Mouse (Mus musculus): Measurements from ENCODE around the gene Sec24d. TPM values are rescaled to one million over a fixed set of nuclear protein-coding genes. Genes with fewer than 3 reads are reported as not detected.

The Sec24d gene
- polyA plus RNA-seq, 1 experiment from 2014 or later, result 70.1 TPM

- Histone ChIP-seq H3K27me3 (ENCODE audit: insufficient read depth, low read length) (no peaks in the 10 kb centered on the region), H3K9ac (replicated peaks; ENCODE audit: low read length) (no peak overlapping the region), H3K9me3 (ENCODE audit: low read length) (no peaks in the 10 kb centered on the region), H3K27ac (ENCODE audit: low read length) (no peak overlapping the region), H3K4me3 (ENCODE audit: low read length) (no peak overlapping the region), H3K36me3 (ENCODE audit: insufficient read depth, low read length) (0 out of 2 replicates have a peak, but pooled peaks cover 10% of the 10 kb centered on the region), H3K4me2 (replicated peaks; ENCODE audit: low read depth, low read length) (no peak overlapping the region), H3K4me1 (ENCODE audit: insufficient read depth, low read length) (peaks cover 10% of the 10 kb centered on the region; the same call in 1 of the 2 replicates)
- no peak for ATAC-seq (ENCODE audit: low FRiP score, low TSS enrichment)
- 45% methylated on average over 12 of the region's 12 CpGs for WGBS
Observed at GRCm38 (mm10) chr3:123313920-123314614, 46.8 kb downstream of the Sec24d start.

- Histone ChIP-seq H3K4me2 (replicated peaks; ENCODE audit: low read depth, low read length) (no peak overlapping the region), H3K4me1 (ENCODE audit: insufficient read depth, low read length) (peaks cover 10% of the 10 kb centered on the region; the same call in 1 of the 2 replicates), H3K9me3 (ENCODE audit: low read length) (no peaks in the 10 kb centered on the region), H3K4me3 (ENCODE audit: low read length) (no peak overlapping the region), H3K9ac (replicated peaks; ENCODE audit: low read length) (no peak overlapping the region), H3K27ac (ENCODE audit: low read length) (no peak overlapping the region), H3K36me3 (ENCODE audit: insufficient read depth, low read length) (0 out of 2 replicates have a peak, but pooled peaks cover 6% of the 10 kb centered on the region), H3K27me3 (ENCODE audit: insufficient read depth, low read length) (no peaks in the 10 kb centered on the region)
- peak; percentile 32; the same call in 1 of the 2 replicates for ATAC-seq (ENCODE audit: low FRiP score, low TSS enrichment)
- WGBS, result 64% methylated on average over 6 of the region's 6 CpGs
Observed at GRCm38 (mm10) chr3:123316066-123316465, 48.8 kb downstream of the Sec24d start.

GRCm38 (mm10) chr3:123317081-123317480, 49.8 kb downstream of the Sec24d start:
- H3K4me3 ChIP-seq (ENCODE audit: low read length), result no peak overlapping the region
- WGBS, result 89% methylated on average over 9 of the region's 9 CpGs
- ATAC-seq (ENCODE audit: low FRiP score, low TSS enrichment), result no peak

GRCm38 (mm10) chr3:123320341-123320740, 53.1 kb downstream of the Sec24d start:
- Histone ChIP-seq H3K4me3 (ENCODE audit: low read length) (no peak overlapping the region), H3K27me3 (ENCODE audit: insufficient read depth, low read length) (no peaks in the 10 kb centered on the region), H3K9ac (replicated peaks; ENCODE audit: low read length) (no peak overlapping the region), H3K36me3 (ENCODE audit: insufficient read depth, low read length) (0 out of 2 replicates have a peak, but pooled peaks cover 6% of the 10 kb centered on the region), H3K4me1 (ENCODE audit: insufficient read depth, low read length) (0 out of 2 replicates have a peak, but pooled peaks cover 3% of the 10 kb centered on the region), H3K9me3 (ENCODE audit: low read length) (no peaks in the 10 kb centered on the region), H3K27ac (ENCODE audit: low read length) (no peak overlapping the region), H3K4me2 (replicated peaks; ENCODE audit: low read depth, low read length) (no peak overlapping the region)
- no peak for ATAC-seq (ENCODE audit: low FRiP score, low TSS enrichment)
- 77% methylated on average over 9 of the region's 9 CpGs for WGBS

More at GRCm38 (mm10) chr3:123317081-123317480, 49.8 kb downstream of the Sec24d start:
- H3K36me3 ChIP-seq (ENCODE audit: insufficient read depth, low read length), result 0 out of 2 replicates have a peak, but pooled peaks cover 6% of the 10 kb centered on the region
- no peaks in the 10 kb centered on the region for H3K9me3 ChIP-seq (ENCODE audit: low read length)
- H3K4me1 ChIP-seq (ENCODE audit: insufficient read depth, low read length), result peaks cover 10% of the 10 kb centered on the region; the same call in 1 of the 2 replicates
- H3K27ac ChIP-seq (ENCODE audit: low read length), result no peak overlapping the region
- H3K27me3 ChIP-seq (ENCODE audit: insufficient read depth, low read length), result no peaks in the 10 kb centered on the region
- H3K9ac ChIP-seq (replicated peaks; ENCODE audit: low read length), result no peak overlapping the region
- no peak overlapping the region for H3K4me2 ChIP-seq (replicated peaks; ENCODE audit: low read depth, low read length)

- Histone ChIP-seq H3K4me1 (ENCODE audit: insufficient read depth, low read length) (0 out of 2 replicates have a peak, but pooled peaks cover 9% of the 10 kb centered on the region), H3K36me3 (ENCODE audit: insufficient read depth, low read length) (0 out of 2 replicates have a peak, but pooled peaks cover 6% of the 10 kb centered on the region), H3K4me3 (ENCODE audit: low read length) (no peak overlapping the region), H3K9ac (replicated peaks; ENCODE audit: low read length) (no peak overlapping the region), H3K9me3 (ENCODE audit: low read length) (no peaks in the 10 kb centered on the region), H3K27ac (ENCODE audit: low read length) (no peak overlapping the region; the same call in 1 of the 2 replicates), H3K27me3 (ENCODE audit: insufficient read depth, low read length) (no peaks in the 10 kb centered on the region), H3K4me2 (replicated peaks; ENCODE audit: low read depth, low read length) (no peak overlapping the region)
- ATAC-seq (ENCODE audit: low FRiP score, low TSS enrichment), result peak; percentile 40
- 82% methylated on average over 6 of the region's 6 CpGs for WGBS
Observed at GRCm38 (mm10) chr3:123321612-123322011, 54.4 kb downstream of the Sec24d start.

GRCm38 (mm10) chr3:123322147-123322546, 54.9 kb downstream of the Sec24d start:
- no peak; the same call in 1 of the 2 replicates for ATAC-seq (ENCODE audit: low FRiP score, low TSS enrichment)
- 26% methylated on average over 1 of the region's 1 CpGs for WGBS

GRCm38 (mm10) chr3:123324326-123324725, 57.1 kb downstream of the Sec24d start:
- Histone ChIP-seq H3K27ac (ENCODE audit: low read length) (peak overlapping the region; percentile 80; the same call in 1 of the 2 replicates), H3K9ac (replicated peaks; ENCODE audit: low read length) (no peak overlapping the region), H3K9me3 (ENCODE audit: low read length) (no peaks in the 10 kb centered on the region), H3K27me3 (ENCODE audit: insufficient read depth, low read length) (no peaks in the 10 kb centered on the region), H3K4me1 (ENCODE audit: insufficient read depth, low read length) (0 out of 2 replicates have a peak, but pooled peaks cover 9% of the 10 kb centered on the region), H3K36me3 (ENCODE audit: insufficient read depth, low read length) (0 out of 2 replicates have a peak, but pooled peaks cover 3% of the 10 kb centered on the region), H3K4me2 (replicated peaks; ENCODE audit: low read depth, low read length) (no peak overlapping the region), H3K4me3 (ENCODE audit: low read length) (no peak overlapping the region)
- 72% methylated on average over 4 of the region's 4 CpGs for WGBS
- ATAC-seq (ENCODE audit: low FRiP score, low TSS enrichment), result no peak

More at GRCm38 (mm10) chr3:123322147-123322546, 54.9 kb downstream of the Sec24d start:
- H3K9ac ChIP-seq (replicated peaks; ENCODE audit: low read length), result no peak overlapping the region
- no peaks in the 10 kb centered on the region for H3K27me3 ChIP-seq (ENCODE audit: insufficient read depth, low read length)
- no peak overlapping the region for H3K4me2 ChIP-seq (replicated peaks; ENCODE audit: low read depth, low read length)
- H3K27ac ChIP-seq (ENCODE audit: low read length), result no peak overlapping the region
- H3K4me1 ChIP-seq (ENCODE audit: insufficient read depth, low read length), result 0 out of 2 replicates have a peak, but pooled peaks cover 9% of the 10 kb centered on the region
- 0 out of 2 replicates have a peak, but pooled peaks cover 6% of the 10 kb centered on the region for H3K36me3 ChIP-seq (ENCODE audit: insufficient read depth, low read length)
- H3K4me3 ChIP-seq (ENCODE audit: low read length), result no peak overlapping the region
- no peaks in the 10 kb centered on the region for H3K9me3 ChIP-seq (ENCODE audit: low read length)

GRCm38 (mm10) chr3:123329251-123329650, 62.0 kb downstream of the Sec24d start:
- H3K4me2 ChIP-seq (replicated peaks; ENCODE audit: low read depth, low read length), result no peak overlapping the region
- no peak overlapping the region for H3K9ac ChIP-seq (replicated peaks; ENCODE audit: low read length)
- WGBS, result 66% methylated on average over 6 of the region's 6 CpGs
- no peaks in the 10 kb centered on the region for H3K9me3 ChIP-seq (ENCODE audit: low read length)
- H3K4me1 ChIP-seq (ENCODE audit: insufficient read depth, low read length), result peaks cover 21% of the 10 kb centered on the region; the same call in 1 of the 2 replicates
- H3K27ac ChIP-seq (ENCODE audit: low read length), result peak overlapping the region; percentile 68; the same call in 1 of the 2 replicates
- no peaks in the 10 kb centered on the region for H3K27me3 ChIP-seq (ENCODE audit: insufficient read depth, low read length)
- no peak for ATAC-seq (ENCODE audit: low FRiP score, low TSS enrichment)
- 0 out of 2 replicates have a peak, but pooled peaks cover 5% of the 10 kb centered on the region for H3K36me3 ChIP-seq (ENCODE audit: insufficient read depth, low read length)
- H3K4me3 ChIP-seq (ENCODE audit: low read length), result no peak overlapping the region

GRCm38 (mm10) chr3:123330221-123330620, 63.0 kb downstream of the Sec24d start:
- Histone ChIP-seq H3K27ac (ENCODE audit: low read length) (peak overlapping the region; percentile 64), H3K4me1 (ENCODE audit: insufficient read depth, low read length) (peaks cover 27% of the 10 kb centered on the region; the same call in 1 of the 2 replicates), H3K4me2 (replicated peaks; ENCODE audit: low read depth, low read length) (no peak overlapping the region), H3K9me3 (ENCODE audit: low read length) (no peaks in the 10 kb centered on the region), H3K36me3 (ENCODE audit: insufficient read depth, low read length) (0 out of 2 replicates have a peak, but pooled peaks cover 5% of the 10 kb centered on the region), H3K27me3 (ENCODE audit: insufficient read depth, low read length) (no peaks in the 10 kb centered on the region), H3K9ac (replicated peaks; ENCODE audit: low read length) (no peak overlapping the region), H3K4me3 (ENCODE audit: low read length) (no peak overlapping the region)
- peak; percentile 40; the same call in 1 of the 2 replicates for ATAC-seq (ENCODE audit: low FRiP score, low TSS enrichment)
- WGBS, result 67% methylated on average over 4 of the region's 4 CpGs

Data from kidney, embryonic 16.5 days (tissue).